Mouse (Mus musculus): ENCODE measurements around the gene Wfdc3. TPM values are rescaled to one million over a fixed set of nuclear protein-coding genes. Genes with fewer than 3 reads are reported as not detected.

Wfdc3 gene
- polyA plus RNA-seq, 1 experiment = 2.6 TPM

DNA sequence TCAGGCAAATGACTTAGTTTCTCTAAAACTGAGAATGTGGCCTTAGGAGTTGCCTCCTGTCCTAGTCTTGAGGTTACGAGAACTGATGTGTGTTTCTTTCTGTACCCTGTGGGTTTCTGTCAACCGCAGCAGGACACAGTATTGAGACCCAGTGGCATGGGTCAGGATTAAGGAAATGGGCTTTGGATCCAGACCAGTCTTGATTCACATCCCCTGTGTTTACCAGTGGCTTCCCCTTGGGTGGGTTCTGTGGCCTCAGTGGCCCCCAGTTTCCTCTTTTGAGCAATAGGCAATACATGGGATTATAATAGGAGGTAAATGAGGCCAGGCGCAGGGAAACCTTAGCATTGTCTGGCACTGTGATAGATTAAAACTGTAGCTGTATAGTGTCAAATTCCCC is 41.3 kb upstream of the Wfdc3 start:
- Histone ChIP-seq H3K4me3 (ENCODE audit: insufficient read depth, low read length) (peak overlapping the region; percentile 74; the same call in 1 of the 2 replicates), H3K4me1 (ENCODE audit: control insufficient read depth, insufficient read depth, low read length) (no peaks in the 10 kb centered on the region), H3K27ac (ENCODE audit: insufficient read depth, low read length) (0 out of 2 replicates have a peak overlapping the region, but pooled peaks have one; percentile 5)
- no peak for TF ChIP-seq POLR2A (IDR thresholded peaks at IDR 0.05; ENCODE audit: extremely low read depth, insufficient read depth, low read length)

DNA sequence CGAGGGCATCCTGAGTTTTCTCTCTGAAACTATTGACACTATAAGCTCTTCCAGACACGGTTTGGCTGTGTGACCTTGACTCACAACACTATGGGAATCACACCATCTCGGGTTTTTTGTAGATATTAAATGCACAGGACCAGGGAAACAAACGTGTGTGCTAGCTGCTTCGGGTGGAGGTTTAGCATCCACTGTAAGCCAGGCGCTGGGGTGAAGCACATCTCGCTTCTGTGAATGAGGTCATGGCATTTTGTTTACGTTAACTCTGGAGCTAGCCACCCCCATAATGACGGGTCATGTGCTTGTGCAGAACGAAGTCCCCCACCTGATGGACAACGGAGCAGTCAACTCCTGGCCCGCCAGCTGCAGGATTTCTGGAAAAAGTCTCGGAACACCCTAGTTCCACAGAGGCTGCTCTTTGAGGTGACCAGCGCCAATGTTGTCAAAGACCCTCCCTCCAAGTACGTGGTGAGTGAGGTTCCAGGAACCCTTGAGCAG is 40.7 kb upstream of the Wfdc3 start:
- H3K4me3 ChIP-seq (ENCODE audit: insufficient read depth, low read length) = peak overlapping the region; percentile 74
- H3K4me1 ChIP-seq (ENCODE audit: control insufficient read depth, insufficient read depth, low read length) = no peaks in the 10 kb centered on the region
- H3K27ac ChIP-seq (ENCODE audit: insufficient read depth, low read length) = peak overlapping the region; percentile 95
- no peak for TF ChIP-seq CTCF (IDR thresholded peaks at IDR 0.05; ENCODE audit: extremely low read depth, insufficient read depth, low read length)
- TF ChIP-seq POLR2A (IDR thresholded peaks at IDR 0.05; ENCODE audit: extremely low read depth, insufficient read depth, low read length) = no peak

DNA sequence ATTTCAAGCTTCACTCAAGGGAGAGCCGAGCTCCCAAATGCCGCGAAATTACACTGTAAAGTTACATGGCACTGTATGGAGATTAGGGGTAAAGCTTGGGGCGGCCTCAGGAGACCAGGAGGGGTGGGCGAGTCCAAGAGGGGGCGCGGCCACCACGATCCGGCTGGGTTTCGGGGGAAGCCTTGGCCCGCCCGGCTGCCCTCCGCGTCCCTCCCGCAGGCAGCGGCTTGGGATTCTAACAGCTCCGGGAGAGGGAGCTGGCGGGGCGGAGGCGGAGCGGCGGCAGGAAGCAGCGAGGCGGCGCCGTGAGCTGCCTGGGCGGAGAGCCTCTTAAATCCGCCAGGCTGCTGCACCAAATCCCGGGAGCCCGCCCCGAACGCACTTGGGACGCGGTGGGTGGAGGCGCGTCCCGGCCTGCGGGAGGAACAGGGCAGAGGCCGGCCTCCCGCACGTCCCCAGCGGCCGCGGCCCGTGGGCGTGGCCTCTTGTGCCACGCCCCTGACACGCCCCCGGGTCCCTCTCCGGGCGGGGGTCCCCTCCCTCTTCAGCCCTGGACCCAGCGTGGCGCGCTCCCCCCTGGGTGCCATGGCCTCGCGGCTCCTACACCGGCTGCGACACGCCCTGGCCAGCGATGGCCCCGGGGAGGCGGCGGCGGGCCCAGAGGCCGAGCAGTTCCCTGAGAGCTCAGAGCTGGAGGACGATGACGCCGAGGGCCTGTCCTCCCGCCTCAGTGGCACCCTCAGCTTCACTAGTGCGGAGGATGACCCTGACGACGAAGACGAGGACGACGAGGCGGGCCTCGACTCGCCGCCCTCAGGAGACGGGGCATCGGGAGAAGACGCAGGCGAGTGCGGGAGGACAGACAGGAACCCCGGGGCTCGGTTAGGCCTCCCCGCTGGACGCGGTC is 40.0 kb upstream of the Wfdc3 start, which contains the start of gene Snx21:
TSS of gene Snx21 (plus strand) at position 343 of the 907 bp plus-strand sequence.
- Histone ChIP-seq H3K4me3 (ENCODE audit: insufficient read depth, low read length) (peak within 1 kb of the TSS; percentile 74), H3K4me1 (ENCODE audit: control insufficient read depth, insufficient read depth, low read length) (no peaks in the 10 kb centered on the region), H3K27ac (ENCODE audit: insufficient read depth, low read length) (peak within 1 kb of the TSS; percentile 95)
- TF ChIP-seq POLR2A (IDR thresholded peaks at IDR 0.05; ENCODE audit: extremely low read depth, insufficient read depth, low read length) (peak; percentile 59; the same call in 1 of the 2 replicates), CTCF (IDR thresholded peaks at IDR 0.05; ENCODE audit: extremely low read depth, insufficient read depth, low read length) (no peak)

DNA sequence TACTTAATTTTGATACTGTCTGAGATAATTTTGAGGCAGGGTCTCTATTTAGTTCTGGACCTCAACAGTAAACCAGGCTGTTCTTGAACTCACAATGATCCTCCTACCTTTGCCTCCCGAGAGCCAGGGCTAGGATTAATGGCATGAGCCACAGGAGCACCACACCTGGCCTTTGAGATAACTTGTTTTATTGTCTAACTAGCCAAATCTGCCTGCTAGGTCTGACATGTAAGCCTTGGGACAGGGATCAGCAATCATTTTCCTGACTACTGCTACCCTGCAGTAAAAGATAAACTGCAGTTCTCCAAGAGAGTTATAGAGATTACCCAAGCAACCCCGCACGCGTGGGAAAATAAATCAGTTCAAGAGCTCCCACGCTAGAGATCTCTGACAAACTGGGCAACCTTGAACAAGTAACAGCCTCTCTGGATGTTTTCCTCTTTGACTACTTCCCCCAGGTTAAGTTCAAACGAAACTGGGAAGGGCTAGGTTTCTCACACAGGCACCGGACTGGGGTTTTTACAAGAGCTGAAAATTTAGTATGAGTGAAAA is 39.2 kb upstream of the Wfdc3 start:
- Histone ChIP-seq H3K27ac (ENCODE audit: insufficient read depth, low read length) (peak overlapping the region; percentile 95), H3K4me1 (ENCODE audit: control insufficient read depth, insufficient read depth, low read length) (no peaks in the 10 kb centered on the region)
- no peak for TF ChIP-seq CTCF (IDR thresholded peaks at IDR 0.05; ENCODE audit: extremely low read depth, insufficient read depth, low read length)
- TF ChIP-seq POLR2A (IDR thresholded peaks at IDR 0.05; ENCODE audit: extremely low read depth, insufficient read depth, low read length) = no peak

DNA sequence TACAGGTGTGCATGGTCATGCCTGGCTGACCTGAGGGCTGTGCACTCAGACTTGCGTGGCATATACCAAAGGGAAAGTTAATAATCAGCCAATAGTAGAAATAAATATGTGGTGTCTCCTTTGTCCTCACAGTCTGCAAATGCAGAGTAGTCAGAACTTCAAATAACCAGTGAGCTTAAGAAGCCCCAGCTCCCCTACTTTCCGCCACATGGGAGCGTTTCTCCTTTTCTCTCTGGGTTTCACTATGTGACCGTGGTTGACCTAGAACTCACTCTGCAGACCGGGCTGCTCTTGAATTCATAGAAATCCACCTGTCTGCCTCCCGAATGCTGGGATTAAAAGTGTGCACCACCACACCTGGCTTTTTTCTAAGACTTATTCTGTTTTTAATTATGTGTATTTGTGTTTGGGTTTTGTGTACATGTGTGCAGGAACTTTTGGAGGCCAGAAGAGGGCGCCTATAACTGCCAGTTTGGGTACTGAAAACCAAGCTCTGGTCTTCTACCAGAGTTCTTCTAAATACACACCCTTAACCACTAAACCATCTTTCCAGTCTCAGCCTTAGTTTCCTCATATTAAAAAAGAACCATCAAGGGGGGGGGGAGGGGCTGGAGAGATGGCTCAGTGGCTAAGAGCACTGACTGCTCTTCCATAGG is 38.3 kb upstream of the Wfdc3 start:
- H3K27ac ChIP-seq (ENCODE audit: insufficient read depth, low read length) = no peak overlapping the region
- H3K4me3 ChIP-seq (ENCODE audit: insufficient read depth, low read length) = no peak overlapping the region
- H3K4me1 ChIP-seq (ENCODE audit: control insufficient read depth, insufficient read depth, low read length) = no peaks in the 10 kb centered on the region
- no peak for TF ChIP-seq POLR2A (IDR thresholded peaks at IDR 0.05; ENCODE audit: extremely low read depth, insufficient read depth, low read length)
- no peak for TF ChIP-seq CTCF (IDR thresholded peaks at IDR 0.05; ENCODE audit: extremely low read depth, insufficient read depth, low read length)

More for the DNA sequence above, 39.2 kb upstream of the Wfdc3 start:
- peak overlapping the region; percentile 74 for H3K4me3 ChIP-seq (ENCODE audit: insufficient read depth, low read length)

DNA sequence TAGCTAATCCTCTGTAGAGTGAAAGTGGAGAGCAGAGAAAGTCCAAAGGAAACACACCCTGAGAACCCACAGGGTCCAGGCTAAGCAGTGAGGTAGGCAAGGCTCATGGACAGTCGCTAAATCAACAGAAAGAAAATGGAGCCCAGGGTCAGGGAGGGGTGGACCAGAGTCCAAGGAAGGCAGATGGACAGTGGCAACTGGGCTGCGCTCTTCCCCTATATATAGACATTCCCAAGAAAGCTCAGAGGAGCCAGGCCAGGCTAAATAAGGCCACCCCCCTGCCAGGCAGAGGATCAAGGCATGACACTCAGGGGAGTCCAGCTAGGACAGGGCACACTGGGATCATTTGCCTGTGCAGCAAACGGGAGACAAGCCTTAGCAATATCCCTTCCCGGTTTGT is 36.1 kb upstream of the Wfdc3 start:
- Histone ChIP-seq H3K27ac (ENCODE audit: insufficient read depth, low read length) (no peak overlapping the region), H3K4me3 (ENCODE audit: insufficient read depth, low read length) (no peak overlapping the region), H3K4me1 (ENCODE audit: control insufficient read depth, insufficient read depth, low read length) (no peaks in the 10 kb centered on the region)
- TF ChIP-seq CTCF (IDR thresholded peaks at IDR 0.05; ENCODE audit: extremely low read depth, insufficient read depth, low read length) (no peak), POLR2A (IDR thresholded peaks at IDR 0.05; ENCODE audit: extremely low read depth, insufficient read depth, low read length) (no peak)

DNA sequence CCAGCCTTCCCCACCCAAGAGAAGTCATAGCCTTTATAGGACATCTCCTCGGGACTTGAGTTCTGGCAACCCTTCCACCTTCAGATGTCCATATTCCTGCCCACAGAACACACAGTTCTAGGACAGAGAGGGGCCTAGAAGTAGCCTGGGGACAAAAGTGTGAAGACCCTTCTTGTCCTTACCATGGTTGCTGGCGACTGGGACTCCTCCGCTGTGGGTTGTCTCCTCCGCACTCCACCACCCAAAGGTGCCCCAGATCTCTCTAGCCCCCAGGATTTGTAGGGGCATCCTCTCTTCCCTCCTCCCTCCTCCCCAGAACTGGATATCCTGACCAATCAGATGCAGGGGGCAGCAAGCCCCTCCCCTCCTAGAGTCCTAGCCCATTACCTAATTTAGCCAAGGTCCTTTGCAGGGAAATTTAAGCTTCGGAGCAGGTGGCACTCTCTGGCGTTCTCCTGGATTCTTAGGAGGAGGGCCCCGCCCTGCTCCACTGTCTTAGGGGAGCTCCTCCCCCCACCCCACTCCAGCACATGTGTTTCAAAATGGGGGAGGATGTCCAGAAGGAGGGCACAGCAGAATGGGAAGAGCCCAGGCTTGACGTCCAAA is 33.9 kb upstream of the Wfdc3 start, which contains the start of gene Tnnc2:
TSS of gene Tnnc2 (minus strand) at position 487 of the 606 bp plus-strand sequence.
- Histone ChIP-seq H3K4me3 (ENCODE audit: insufficient read depth, low read length) (no peak within 1 kb of the TSS), H3K27ac (ENCODE audit: insufficient read depth, low read length) (no peak within 1 kb of the TSS), H3K4me1 (ENCODE audit: control insufficient read depth, insufficient read depth, low read length) (no peaks in the 10 kb centered on the region)
- TF ChIP-seq CTCF (IDR thresholded peaks at IDR 0.05; ENCODE audit: extremely low read depth, insufficient read depth, low read length) = no peak
- no peak for TF ChIP-seq POLR2A (IDR thresholded peaks at IDR 0.05; ENCODE audit: extremely low read depth, insufficient read depth, low read length)

DNA sequence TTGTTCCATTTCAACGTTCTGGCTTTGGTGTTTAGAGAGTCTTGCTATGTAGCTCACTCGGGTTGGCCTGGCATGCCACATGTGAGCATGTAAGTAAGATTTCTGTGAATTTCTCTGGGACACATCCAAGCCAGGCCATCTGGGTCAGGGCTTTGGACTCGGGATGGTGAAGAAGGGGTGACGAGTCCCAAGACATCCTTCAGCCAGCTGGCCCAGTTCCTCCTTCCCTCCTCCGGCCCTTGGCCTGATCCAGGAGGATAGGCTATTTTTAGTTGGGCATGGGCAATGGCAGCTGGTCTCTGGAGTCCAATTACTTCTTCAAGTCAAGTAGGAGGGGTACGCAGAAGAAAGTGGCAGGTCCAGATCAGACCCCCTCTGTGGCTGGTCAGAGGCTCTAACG is 33.1 kb upstream of the Wfdc3 start:
- H3K27ac ChIP-seq (ENCODE audit: insufficient read depth, low read length) = no peak overlapping the region
- H3K4me1 ChIP-seq (ENCODE audit: control insufficient read depth, insufficient read depth, low read length) = no peaks in the 10 kb centered on the region
- no peak overlapping the region for H3K4me3 ChIP-seq (ENCODE audit: insufficient read depth, low read length)
- TF ChIP-seq POLR2A (IDR thresholded peaks at IDR 0.05; ENCODE audit: extremely low read depth, insufficient read depth, low read length) (no peak), CTCF (IDR thresholded peaks at IDR 0.05; ENCODE audit: extremely low read depth, insufficient read depth, low read length) (no peak)

DNA sequence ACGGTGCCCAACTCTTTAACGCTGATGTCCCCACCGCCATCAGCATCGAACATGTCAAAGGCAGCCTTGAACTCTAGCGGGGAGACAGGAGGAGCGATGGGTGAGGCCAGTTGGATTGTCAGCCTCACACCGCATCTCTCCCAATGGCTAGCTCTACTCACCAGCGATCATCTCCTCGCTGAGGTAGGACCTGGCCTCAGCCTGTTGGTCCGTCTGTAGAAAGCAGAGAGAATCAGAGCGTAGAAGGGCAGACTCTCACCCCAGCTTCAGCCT is 32.2 kb upstream of the Wfdc3 start:
- H3K27ac ChIP-seq (ENCODE audit: insufficient read depth, low read length) = no peak overlapping the region
- no peak for TF ChIP-seq CTCF (IDR thresholded peaks at IDR 0.05; ENCODE audit: extremely low read depth, insufficient read depth, low read length)
- no peak for TF ChIP-seq POLR2A (IDR thresholded peaks at IDR 0.05; ENCODE audit: extremely low read depth, insufficient read depth, low read length)
- H3K4me3 ChIP-seq (ENCODE audit: insufficient read depth, low read length) = no peak overlapping the region
- H3K4me1 ChIP-seq (ENCODE audit: control insufficient read depth, insufficient read depth, low read length) = no peaks in the 10 kb centered on the region

All from cortical plate, adult 2 months (tissue).